Mouse (Mus musculus) midbrain, postnatal 0 days (tissue): ENCODE measurements around the gene Arrdc1. TPM values are rescaled to one million over a fixed set of nuclear protein-coding genes. Genes with fewer than 3 reads are reported as not detected.
A peak's percentile ranks its signal among the peaks of the same experiment; 100 is the strongest.
"Not testable (repeated sequence)": the region's sequence is repeated elsewhere in the genome, so short reads cannot be mapped to it uniquely, and the experiment has no call there.

Source experiments
- ATAC-seq: fragments of 200-750 bp; cut with Nextera tagmentation; 2 replicates; pipeline ENCODE4 v1.8.0; 2017; ENCODE audit warnings: moderate number of reproducible peaks, mild to moderate bottlenecking, moderate TSS enrichment, moderate library complexity; ENCODE audit not compliant: low FRiP score
- DNase-seq: peaks from one replicate; pipeline ENCODE4 v3.0.0-alpha.2; 2015; ENCODE audit warnings: low spot score
- H3K27ac ChIP-seq: fragments of 300-500 bp; sonication (generic); 2 replicates; pipeline ENCODE4 v1.5.1; 2014; ENCODE audit warnings: low read depth, mild to moderate bottlenecking, low read length, mixed read lengths
- H3K27me3 ChIP-seq: fragments of 300-500 bp; sonication (generic); 2 replicates; pipeline ENCODE4 v1.6.1; 2014; ENCODE audit warnings: low read length, control low read depth, mixed read lengths; ENCODE audit not compliant: insufficient read depth
- H3K36me3 ChIP-seq: fragments of 300-500 bp; sonication (generic); 2 replicates; pipeline ENCODE4 v1.6.1; 2014; ENCODE audit warnings: low read length, control low read depth, mixed read lengths; ENCODE audit not compliant: insufficient read depth
- H3K4me1 ChIP-seq: fragments of 300-500 bp; sonication (generic); 2 replicates; pipeline ENCODE4 v1.6.1; 2014; ENCODE audit warnings: mild to moderate bottlenecking, control low read depth, antibody characterized with exemption, low read length, mixed read lengths; ENCODE audit not compliant: insufficient read depth
- H3K4me2 ChIP-seq: fragments of 300-500 bp; sonication (generic); 2 replicates; pipeline ENCODE4 v1.6.1; 2014; ENCODE audit warnings: low read depth, mild to moderate bottlenecking, low read length, mixed read lengths; ENCODE audit not compliant: poor library complexity, severe bottlenecking
- H3K4me3 ChIP-seq: fragments of 300-500 bp; sonication (generic); 2 replicates; pipeline ENCODE4 v1.5.1; 2014; ENCODE audit warnings: low read depth, mild to moderate bottlenecking, low read length, moderate library complexity
- H3K9ac ChIP-seq: fragments of 300-500 bp; sonication (generic); replicated peaks from 2 replicates; pipeline ENCODE4 v1.6.1; 2014; ENCODE audit warnings: mild to moderate bottlenecking, low read length, moderate library complexity, mixed read lengths; ENCODE audit not compliant: poor library complexity, severe bottlenecking
- H3K9me3 ChIP-seq: fragments of 300-500 bp; sonication (generic); 2 replicates; pipeline ENCODE4 v1.6.1; 2016; ENCODE audit warnings: low read length, control low read depth
- CTCF ChIP-seq: IDR thresholded peaks from 2 replicates; pipeline ENCODE4 v1.5.1; 2016; ENCODE audit warnings: antibody characterized with exemption, mild to moderate bottlenecking
- WGBS: fragments of 180-500 bp; shearing (Covaris S2); extraction: QIAGEN DNeasy Blood & Tissue Kit; methylation state at CpG from one replicate; pipeline ENCODE4 v1.1.7; 2014; 5-methylcytosine and 5-hydroxymethylcytosine counted together
- polyA plus RNA-seq: library from polyadenylated mRNA; unstranded; fragments of >200 nt; fragmentation: Nextera tagmentation; extraction: Ambion mirVana; gene quantifications from 2 replicates; pipeline ENCODE4 v1.2.1, GENCODE M21; 2015
- total RNA-seq: library from RNA; depleted of rRNA; stranded (reverse); fragments of >200 nt; gene quantifications from 2 replicates; pipeline ENCODE4 v1.2.3, GENCODE M21; 2014; rRNA removed

Arrdc1 gene
- total RNA-seq (55.7 and 62.3 TPM in 2 replicates), polyA plus RNA-seq (44.7 and 46.9 TPM in 2 replicates)

- TF ChIP-seq CTCF: peak; percentile 72
- peak; percentile 93 for DNase-seq
- ATAC-seq: peak; percentile 90
- peak within 1 kb of the TSS; percentile 72 for H3K27ac ChIP-seq
- peaks cover 2% of the 10 kb centered on the region; the same call in 1 of the 2 replicates for H3K4me1 ChIP-seq
- H3K4me2 ChIP-seq: peak within 1 kb of the TSS; percentile 85
- H3K9me3 ChIP-seq: no peaks in the 10 kb centered on the region
- H3K27me3 ChIP-seq: no peaks in the 10 kb centered on the region
- peak within 1 kb of the TSS; percentile 87 for H3K9ac ChIP-seq
- peak within 1 kb of the TSS; percentile 74 for H3K4me3 ChIP-seq
- no peaks in the 10 kb centered on the region for H3K36me3 ChIP-seq
- whole genome bisulfite sequencing: 1% methylated on average over 43 of the region's 49 CpGs
Measured at GRCm38 (mm10) chr2:24935057-24935796, at the start of gene Arrdc1. Gene Arrdc1 (minus strand): TSS chr2:24935252.

GRCm38 (mm10) chr2:24976960-24977359, 41.9 kb upstream of the Arrdc1 start:
- H3K4me2 ChIP-seq: no peak overlapping the region
- H3K4me3 ChIP-seq: no peak overlapping the region
- peaks cover 3% of the 10 kb centered on the region; the same call in 1 of the 2 replicates for H3K36me3 ChIP-seq
- no peak overlapping the region for H3K9ac ChIP-seq
- 95% methylated on average over 5 of the region's 5 CpGs for WGBS
- no peaks in the 10 kb centered on the region for H3K9me3 ChIP-seq
- no peak for ATAC-seq
- DNase-seq: no peak
- no peak for TF ChIP-seq CTCF
- peaks cover 3% of the 10 kb centered on the region; the same call in 1 of the 2 replicates for H3K4me1 ChIP-seq
- H3K27me3 ChIP-seq: no peaks in the 10 kb centered on the region
- no peak overlapping the region for H3K27ac ChIP-seq

GRCm38 (mm10) chr2:24975704-24976297, 40.7 kb upstream of the Arrdc1 start, which contains the start of gene Pnpla7:
Gene Pnpla7 (plus strand): TSS chr2:24976033.
- Histone ChIP-seq H3K4me2 (peak within 1 kb of the TSS; percentile 94), H3K36me3 (peaks cover 3% of the 10 kb centered on the region; the same call in 1 of the 2 replicates), H3K27me3 (no peaks in the 10 kb centered on the region), H3K27ac (peak within 1 kb of the TSS; percentile 84), H3K9ac (peak within 1 kb of the TSS; percentile 72), H3K9me3 (no peaks in the 10 kb centered on the region), H3K4me3 (peak within 1 kb of the TSS; percentile 48), H3K4me1 (peaks cover 3% of the 10 kb centered on the region; the same call in 1 of the 2 replicates)
- 0% methylated on average over 16 of the region's 16 CpGs for WGBS
- ATAC-seq (peak; percentile 50), DNase-seq (peak; percentile 57)
- TF ChIP-seq CTCF: no peak

DNA sequence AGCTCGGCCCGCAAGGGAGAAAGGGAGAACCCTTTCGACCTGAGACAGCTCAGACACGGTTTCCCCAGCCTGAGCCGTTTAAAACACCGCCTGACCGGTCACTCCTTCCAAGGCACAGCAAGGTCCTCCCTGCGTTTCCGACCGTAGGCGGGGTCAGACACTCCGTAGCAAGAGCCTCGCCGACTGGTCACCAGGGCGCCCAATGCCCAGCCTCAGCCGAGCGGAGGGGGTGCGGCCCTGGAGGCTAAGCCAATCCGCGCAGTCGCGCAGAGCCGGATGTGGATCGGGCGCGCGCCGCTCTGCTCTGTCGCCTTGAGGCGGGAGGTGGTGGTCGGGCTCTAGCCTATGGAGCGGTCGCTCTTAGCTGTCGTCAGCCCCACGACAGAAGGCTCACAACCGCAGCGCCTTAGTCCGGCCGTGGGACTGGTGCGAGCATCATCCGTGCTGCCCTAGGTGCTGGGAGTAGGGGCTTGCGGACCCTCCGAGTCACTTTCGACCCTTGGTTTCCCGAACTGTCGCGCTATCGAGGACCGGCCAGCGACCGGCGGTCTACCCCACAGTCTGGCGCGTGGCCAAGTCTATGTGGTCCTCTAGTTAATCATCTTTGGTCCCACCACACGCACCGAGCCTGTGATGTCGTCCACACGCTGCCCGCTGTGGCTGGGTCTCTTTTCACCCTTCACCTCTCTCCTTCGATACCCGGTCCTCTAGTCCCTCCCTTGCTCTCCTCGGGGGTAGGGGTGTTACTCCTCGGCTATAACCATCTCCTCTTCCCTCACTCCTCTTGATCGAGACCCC, 40.1 kb upstream of the Arrdc1 start, which contains the start of gene Mrpl41:
TSS of gene Mrpl41 (minus strand) at position 193 of the 798 bp plus-strand sequence.
- peaks cover 3% of the 10 kb centered on the region; the same call in 1 of the 2 replicates for H3K4me1 ChIP-seq
- H3K9me3 ChIP-seq: no peaks in the 10 kb centered on the region
- H3K27ac ChIP-seq: peak within 1 kb of the TSS; percentile 84
- WGBS: under 1% methylated on average over 62 of the region's 64 CpGs
- no peaks in the 10 kb centered on the region for H3K27me3 ChIP-seq
- peak within 1 kb of the TSS; percentile 72 for H3K9ac ChIP-seq
- no peak for TF ChIP-seq CTCF
- peaks cover 9% of the 10 kb centered on the region for H3K36me3 ChIP-seq
- peak within 1 kb of the TSS; percentile 94 for H3K4me2 ChIP-seq
- peak within 1 kb of the TSS; percentile 48 for H3K4me3 ChIP-seq
- ATAC-seq: peak; percentile 100
- peak; percentile 99 for DNase-seq

GRCm38 (mm10) chr2:24974452-24974851, 39.4 kb upstream of the Arrdc1 start:
- DNase-seq, H3K4me1 ChIP-seq, ATAC-seq, H3K9me3 ChIP-seq, H3K27me3 ChIP-seq: not testable (repeated sequence)
- peak overlapping the region; percentile 48 for H3K4me3 ChIP-seq
- peak overlapping the region; percentile 77 for H3K27ac ChIP-seq
- under 1% methylated on average over 17 of the region's 17 CpGs for WGBS
- peak overlapping the region; percentile 72 for H3K9ac ChIP-seq
- peak overlapping the region; percentile 94 for H3K4me2 ChIP-seq
- peaks cover 16% of the 10 kb centered on the region for H3K36me3 ChIP-seq
